ENCODE assay signal across 10 mouse cellular contexts in genomic region chr7:34647052-34647451, GRCm38 (mm10). TPM values are rescaled to one million over a fixed set of nuclear protein-coding genes. Genes with fewer than 3 reads are reported as not detected.
DNase-seq lines count a peak whose midpoint lies in the region; ATAC-seq and TF ChIP-seq lines count a peak whose summit lies in the region.
"Had no signal": no experiment of that assay in that cellular context is flagged by ENCODE, and none has a peak within 500 bp of the region (broad histone marks: within the 10 kb centered on the region; RNA-seq: fewer than 3 reads in every experiment).

No protein-coding gene starts in this region.

- ATAC-seq in forebrain, postnatal 0 days, result no peak
- no peak for ATAC-seq in forebrain, embryonic 12.5 days (ENCODE audit: low FRiP score)
- ATAC-seq in midbrain, embryonic 13.5 days, result no peak

- no peaks in the 10 kb centered on the region for H3K9me3 ChIP-seq in forebrain, postnatal 0 days (ENCODE audit: low read length)
- no peaks in the 10 kb centered on the region for H3K9me3 ChIP-seq in forebrain, embryonic 12.5 days
- H3K9me3 ChIP-seq in midbrain, embryonic 13.5 days, result no peaks in the 10 kb centered on the region
- H3K9me3 ChIP-seq: hindbrain, embryonic 15.5 days had no signal

- H3K27ac ChIP-seq in forebrain, postnatal 0 days (ENCODE audit: low read depth, low read length), result no peak overlapping the region
- H3K27ac ChIP-seq in forebrain, embryonic 12.5 days, result no peak overlapping the region
- no peak overlapping the region for H3K27ac ChIP-seq in midbrain, embryonic 13.5 days
- H3K27ac ChIP-seq: hindbrain, embryonic 15.5 days had no signal

- no peaks in the 10 kb centered on the region for H3K27me3 ChIP-seq in forebrain, postnatal 0 days (ENCODE audit: insufficient read depth, low read length)
- no peaks in the 10 kb centered on the region for H3K27me3 ChIP-seq in forebrain, embryonic 12.5 days
- no peaks in the 10 kb centered on the region for H3K27me3 ChIP-seq in midbrain, embryonic 13.5 days
- H3K27me3 ChIP-seq: hindbrain, embryonic 15.5 days had no signal

- no peak overlapping the region for H3K4me3 ChIP-seq in forebrain, postnatal 0 days (ENCODE audit: low read depth, low read length)
- H3K4me3 ChIP-seq in forebrain, embryonic 12.5 days (replicated peaks), result no peak overlapping the region
- H3K4me3 ChIP-seq in midbrain, embryonic 13.5 days (replicated peaks), result no peak overlapping the region
- H3K4me3 ChIP-seq: hindbrain, embryonic 15.5 days; megakaryocyte, embryonic 14.5 days had no signal

- TF ChIP-seq CTCF in forebrain, postnatal 0 days (IDR thresholded peaks at IDR 0.05; ENCODE audit: low read depth), result no peak

- intact Hi-C loops in gastrocnemius, postnatal 14 days (cut with DNase I; ENCODE audit: low total_unique reads), result no loop called here

- no peaks in the 10 kb centered on the region; the same call in 1 of the 2 replicates for H3K4me1 ChIP-seq in forebrain, postnatal 0 days (ENCODE audit: insufficient read depth)
- peaks cover 52% of the 10 kb centered on the region for H3K4me1 ChIP-seq in forebrain, embryonic 12.5 days
- H3K4me1 ChIP-seq in midbrain, embryonic 13.5 days (replicated peaks), result peaks cover 64% of the 10 kb centered on the region
- H3K4me1 ChIP-seq: megakaryocyte, embryonic 14.5 days had no signal

- no peak overlapping the region for H3K4me2 ChIP-seq in forebrain, postnatal 0 days (ENCODE audit: low read depth)
- H3K4me2 ChIP-seq in forebrain, embryonic 12.5 days, result no peak overlapping the region
- H3K4me2 ChIP-seq in midbrain, embryonic 13.5 days (replicated peaks), result no peak overlapping the region
- H3K4me2 ChIP-seq: hindbrain, embryonic 15.5 days had no signal

- H3K36me3 ChIP-seq in forebrain, postnatal 0 days (ENCODE audit: insufficient read depth), result peaks cover 33% of the 10 kb centered on the region
- H3K36me3 ChIP-seq in forebrain, embryonic 12.5 days (replicated peaks), result peaks cover 86% of the 10 kb centered on the region
- H3K36me3 ChIP-seq in midbrain, embryonic 13.5 days, result peaks cover 75% of the 10 kb centered on the region

- H3K9ac ChIP-seq in forebrain, postnatal 0 days, result no peak overlapping the region
- H3K9ac ChIP-seq in forebrain, embryonic 12.5 days, result no peak overlapping the region
- H3K9ac ChIP-seq in midbrain, embryonic 13.5 days (replicated peaks), result no peak overlapping the region
- H3K9ac ChIP-seq: hindbrain, embryonic 15.5 days had no signal

- DNase-seq in forebrain, postnatal 0 days, result peak; percentile 64
- DNase-seq in retina, postnatal 1 day, result peak; percentile 34
- no peak for DNase-seq in retina, embryonic 14.5 days (ENCODE audit: low spot score)
- peak; percentile 57 for DNase-seq in gastrocnemius, postnatal 14 days
- DNase-seq in lung, postnatal 36 days, result peak; percentile 74
- DNase-seq in spleen, adult 18-20 months, result no peak

- WGBS in forebrain, postnatal 0 days, result 34% methylated on average over 9 of the region's 9 CpGs
- WGBS in forebrain, embryonic 12.5 days, result 78% methylated on average over 9 of the region's 9 CpGs
- WGBS in midbrain, embryonic 13.5 days, result 77% methylated on average over 9 of the region's 9 CpGs

RNA-seq across cellular contexts. Expression of gene Kctd15, which starts 9.5 kb away (rescaled TPM):
- 57.9 and 59.4 TPM in 2 replicates for total RNA-seq in forebrain, postnatal 0 days (2014; rRNA removed)
- 16.7 and 18.3 TPM in 2 replicates for polyA plus RNA-seq in forebrain, postnatal 0 days (2015; fragmentation: Nextera tagmentation; extraction: Ambion mirVana)
- 37.9 and 38.1 TPM in 2 replicates for polyA plus RNA-seq in forebrain, embryonic 12.5 days (2016; fragmentation: Nextera tagmentation; extraction: Ambion mirVana)
- 10 to 100 TPM; 22.2 to 32.6 TPM for total RNA-seq in gastrocnemius, postnatal 14 days (2021)
- 35.2 and 42.8 TPM in 2 replicates for polyA plus RNA-seq in midbrain, embryonic 13.5 days (2015; fragmentation: Nextera tagmentation; extraction: Ambion mirVana)

Comparison
In these comparisons a context has a peak if more than half of its experiments do, and no peak if none do; other contexts are left out.
1. DNase-seq: peak in forebrain, postnatal 0 days (single experiment), retina, postnatal 1 day (single experiment), gastrocnemius, postnatal 14 days (single experiment) and lung, postnatal 36 days (single experiment); none in retina, embryonic 14.5 days (single experiment) and spleen, adult 18-20 months (0 of 2).